Comparison of ENCODE assay signal across 8 mouse cellular contexts in genomic region chr5:65492716-65493531, GRCm38 (mm10). TPM values are rescaled to one million over a fixed set of nuclear protein-coding genes. Genes with fewer than 3 reads are reported as not detected.
DNase-seq lines count a peak whose midpoint lies in the region; ATAC-seq lines count a peak whose summit lies in the region.

Gene Gm43552 (minus strand): TSS chr5:65492833.

- ATAC-seq in hindbrain, embryonic 16.5 days = peak; percentile 96

- H3K4me1 ChIP-seq in hindbrain, embryonic 16.5 days (ENCODE audit: control insufficient read depth, insufficient read depth, low read depth, low read length) = peaks cover 18% of the 10 kb centered on the region

- H3K36me3 ChIP-seq in hindbrain, embryonic 16.5 days (ENCODE audit: control insufficient read depth, insufficient read depth, low read length) = no peaks in the 10 kb centered on the region; the same call in 1 of the 2 replicates

- H3K27me3 ChIP-seq in hindbrain, embryonic 16.5 days (replicated peaks; ENCODE audit: control insufficient read depth, insufficient read depth, low read length) = no peaks in the 10 kb centered on the region

- peak within 1 kb of the TSS; percentile 96 for H3K4me3 ChIP-seq in hindbrain, embryonic 16.5 days (ENCODE audit: low read length)

- H3K9me3 ChIP-seq in hindbrain, embryonic 16.5 days (ENCODE audit: control insufficient read depth, low read length) = no peaks in the 10 kb centered on the region

- peak; percentile 97 for DNase-seq in ZHBTc4 (ENCODE audit: low read depth, low spot score)
- DNase-seq in cerebellum, postnatal 4 days (ENCODE audit: low spot score in 2 of 2) = peak; percentile 74 to 83
- DNase-seq in gastrocnemius, adult 18-20 months (ENCODE audit: low spot score) = peak; percentile 95
- peak; percentile 96 to 98 for DNase-seq in left cerebral cortex, adult 18-20 months (ENCODE audit: low spot score in 2 of 2)
- DNase-seq in lung, postnatal 4 days = peak; percentile 96 to 98
- peak; percentile 96 for DNase-seq in retina, postnatal 1 day
- peak; percentile 96 for DNase-seq in thymus, postnatal 4 days

- peak within 1 kb of the TSS; percentile 89 for H3K4me2 ChIP-seq in hindbrain, embryonic 16.5 days (ENCODE audit: low read length)

- peak within 1 kb of the TSS; percentile 97 for H3K9ac ChIP-seq in hindbrain, embryonic 16.5 days (ENCODE audit: low read depth, low read length)

- H3K27ac ChIP-seq in hindbrain, embryonic 16.5 days (ENCODE audit: low read depth, low read length) = peak within 1 kb of the TSS; percentile 97

- under 1% methylated on average over 57 of the region's 69 CpGs for WGBS in hindbrain, embryonic 16.5 days

RNA-seq across cellular contexts. Expression of gene Gm43552, which starts in this region (rescaled TPM):
- not detected for total RNA-seq in gastrocnemius, adult 18-20 months (2021)
- not detected in 2 replicates for polyA plus RNA-seq in hindbrain, embryonic 16.5 days (2015; fragmentation: Nextera tagmentation; extraction: Ambion mirVana)
- total RNA-seq in left cerebral cortex, adult 18-20 months (2021) = 1 to 10 TPM; 2.0 to 3.0 TPM

Comparison
In these comparisons a context has a peak if more than half of its experiments do, and no peak if none do; other contexts are left out.
1. Peak in every context shown above with its lines: DNase-seq, ATAC-seq, H3K4me3 ChIP-seq and H3K27ac ChIP-seq.
2. Peak in DNase-seq in gastrocnemius, adult 18-20 months; RNA of the gene not detected or under 1 TPM.
3. Peak in ATAC-seq, H3K4me3 ChIP-seq, H3K27ac ChIP-seq, H3K9ac ChIP-seq and H3K4me2 ChIP-seq in hindbrain, embryonic 16.5 days; RNA of the gene not detected or under 1 TPM.